Mouse (Mus musculus): ENCODE results near the gene Dkc1.
A peak's percentile ranks its signal among the peaks of the same experiment; 100 is the strongest.

Gene Dkc1

DNA sequence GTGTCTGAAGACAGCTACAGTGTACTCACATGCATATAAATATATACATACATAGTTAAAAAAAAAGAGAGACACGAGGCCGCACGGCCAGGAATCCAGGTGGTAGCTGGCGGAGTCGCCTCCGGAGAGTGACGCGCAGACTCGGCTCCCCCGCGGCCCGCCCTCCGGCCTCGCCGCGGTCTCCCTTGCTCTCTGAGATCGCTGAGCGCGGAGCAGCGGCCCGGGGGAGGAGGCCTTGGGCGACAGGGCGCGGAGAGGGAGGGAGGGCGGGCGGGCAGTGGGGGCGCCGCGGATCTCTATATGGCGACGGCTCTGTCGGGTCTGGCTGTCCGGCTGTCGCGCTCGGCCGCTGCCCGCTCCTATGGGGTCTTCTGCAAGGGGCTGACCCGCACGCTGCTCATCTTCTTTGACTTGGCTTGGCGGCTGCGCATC is 47.5 kb downstream of the Dkc1 start:
- peak; percentile 10 to 13 for DNase-seq

DNA sequence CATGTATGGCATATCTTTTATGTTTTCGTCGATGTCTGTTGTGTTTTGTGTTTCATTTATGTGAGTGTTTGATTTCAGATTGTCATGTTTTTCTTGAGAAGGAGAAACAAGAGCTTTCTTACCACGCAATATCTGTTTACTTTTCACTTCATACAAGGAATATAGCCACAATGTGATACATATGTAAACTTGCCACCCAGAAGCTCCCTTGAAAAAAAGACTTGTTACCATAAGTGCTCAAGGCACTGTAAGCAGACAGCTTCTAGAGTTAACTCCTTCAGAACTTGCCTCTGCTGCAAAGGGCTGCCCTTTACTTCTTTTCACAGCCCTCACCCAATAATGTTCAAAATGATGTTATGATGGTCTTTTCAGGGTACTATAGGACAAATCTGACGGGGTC is 52.8 kb downstream of the Dkc1 start:
- no peak for DNase-seq

DNA sequence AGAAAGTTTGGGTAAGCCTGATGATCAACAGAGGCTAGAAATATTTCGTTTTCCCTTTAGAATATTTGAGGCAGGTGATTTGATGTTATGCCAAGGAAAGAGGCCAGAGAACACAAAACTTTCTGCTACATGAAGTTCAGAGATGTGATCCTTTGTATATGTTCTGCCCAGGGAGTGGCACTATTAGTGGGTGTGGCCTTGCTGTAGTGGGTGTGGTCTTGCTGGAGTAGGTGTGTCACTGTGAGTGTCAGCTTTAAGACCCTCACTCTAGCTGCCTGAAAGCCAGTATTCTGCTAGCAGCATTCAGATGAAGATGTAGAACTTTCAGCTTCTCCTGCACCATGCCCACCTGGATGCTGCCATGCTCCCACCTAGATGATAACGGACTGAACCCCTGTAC is 54.6 kb downstream of the Dkc1 start:
- no peak for DNase-seq

DNA sequence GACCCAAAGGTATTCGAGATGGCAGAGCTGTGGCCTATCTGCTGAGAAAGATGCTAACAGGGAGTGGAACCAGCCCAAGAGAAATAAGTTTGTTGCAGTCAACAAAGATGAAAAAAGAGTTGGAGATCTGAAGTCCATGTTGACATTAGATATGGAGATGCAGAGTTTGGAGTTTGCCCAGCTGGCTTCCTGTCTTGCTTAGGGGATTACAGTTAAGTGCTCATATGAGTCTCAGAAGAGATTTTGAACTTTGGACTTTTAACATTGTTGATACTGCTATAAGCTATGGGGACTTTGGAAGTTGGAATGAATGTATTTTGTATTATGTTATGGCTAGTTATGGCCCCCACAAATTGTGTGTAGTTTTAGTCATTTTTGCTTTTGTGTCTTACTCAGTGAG is 56.6 kb downstream of the Dkc1 start:
- no peak for DNase-seq

DNA sequence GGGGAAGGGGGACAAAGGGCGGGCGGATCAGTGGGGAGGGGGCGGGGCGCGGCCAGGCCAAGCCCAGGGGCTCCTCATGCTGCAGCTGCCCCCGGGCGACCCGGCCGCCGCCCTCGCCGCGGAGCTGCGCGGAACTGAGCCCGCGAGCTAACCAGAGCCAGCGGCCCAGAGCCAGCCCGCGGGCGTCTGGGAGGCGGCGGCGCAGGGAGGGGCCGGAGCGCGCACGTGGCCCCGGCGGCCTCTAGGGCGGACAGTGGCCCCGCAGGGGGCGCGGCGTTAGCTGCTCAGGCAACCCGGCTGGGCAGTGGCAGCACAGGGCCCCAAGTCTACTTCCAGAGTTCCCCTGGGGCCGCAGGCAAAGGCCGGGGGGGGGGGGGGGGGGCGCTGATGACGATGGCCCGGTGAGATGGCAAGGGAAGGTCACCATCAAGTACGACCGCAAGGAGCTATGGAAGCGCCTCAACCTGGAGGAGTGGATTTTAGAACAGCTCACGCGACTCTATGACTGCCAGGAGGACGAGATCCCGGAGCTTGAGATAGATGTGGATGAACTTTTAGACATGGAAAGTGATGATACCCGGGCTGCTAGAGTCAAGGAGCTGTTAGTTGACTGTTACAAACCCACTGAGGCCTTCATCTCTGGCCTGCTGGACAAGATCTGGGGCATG is 60.1 kb downstream of the Dkc1 start:
- DNase-seq: peak; percentile 31 to 48
